8 mouse cellular contexts compared by ENCODE assay signal in the genomic region with DNA sequence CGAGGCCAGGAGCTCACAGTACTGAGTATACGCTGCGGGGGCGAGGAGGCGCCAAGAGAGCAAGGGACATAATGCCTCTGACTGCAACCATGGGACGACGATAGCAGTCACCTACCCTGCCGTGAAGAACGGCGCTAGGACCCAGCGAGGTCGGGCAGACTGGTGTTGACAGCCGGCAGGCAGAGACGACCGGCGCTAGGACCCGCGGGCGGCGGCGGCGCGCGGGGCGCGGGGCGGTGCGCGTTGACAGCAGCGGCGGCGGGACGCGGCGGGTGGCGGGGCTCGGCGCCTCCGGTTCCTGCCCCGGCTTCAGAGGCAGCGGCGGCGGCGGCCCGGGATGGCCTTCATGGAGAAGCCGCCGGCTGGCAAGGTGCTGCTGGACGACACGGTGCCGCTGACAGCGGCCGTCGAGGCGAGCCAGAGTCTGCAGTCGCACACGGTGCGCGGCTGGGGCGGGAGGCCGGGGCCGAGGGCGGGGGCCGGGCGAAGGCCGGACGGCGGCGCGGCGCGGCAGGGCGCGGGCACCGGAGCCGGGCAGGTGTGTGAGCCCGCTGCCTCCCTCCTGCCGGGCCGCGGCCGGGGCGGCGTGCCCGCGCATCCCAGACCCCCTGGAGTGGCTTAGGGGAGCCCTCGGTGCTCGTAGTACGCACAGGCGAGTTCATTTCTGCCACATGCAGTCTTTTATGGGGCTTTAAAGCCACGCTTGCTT. TPM values are rescaled to one million over a fixed set of nuclear protein-coding genes. Genes with fewer than 3 reads are reported as not detected.
DNase-seq lines count a peak whose midpoint lies in the region; ATAC-seq lines count a peak whose summit lies in the region.

A gene (plus strand): TSS at position 234 of the 709 bp plus-strand sequence.

- peak within 1 kb of the TSS; percentile 78 for H3K9ac ChIP-seq in embryonic facial prominence, embryonic 14.5 days (ENCODE audit: low read depth, low read length)
- H3K9ac ChIP-seq in kidney, embryonic 14.5 days (ENCODE audit: low read depth, low read length): peak within 1 kb of the TSS; percentile 74
- H3K9ac ChIP-seq in limb, embryonic 15.5 days: peak within 1 kb of the TSS; percentile 71

- peak; percentile 97 for ATAC-seq in embryonic facial prominence, embryonic 14.5 days (ENCODE audit: low read depth)
- ATAC-seq in kidney, embryonic 14.5 days (ENCODE audit: low FRiP score, low TSS enrichment): peak; percentile 94
- ATAC-seq in limb, embryonic 15.5 days (ENCODE audit: insufficient number of reproducible peaks, low FRiP score, low TSS enrichment, low read depth): peak; percentile 86

- H3K9me3 ChIP-seq in embryonic facial prominence, embryonic 14.5 days (ENCODE audit: control insufficient read depth, low read length): no peaks in the 10 kb centered on the region
- no peaks in the 10 kb centered on the region for H3K9me3 ChIP-seq in kidney, embryonic 14.5 days (ENCODE audit: control insufficient read depth, low read length)
- no peaks in the 10 kb centered on the region for H3K9me3 ChIP-seq in limb, embryonic 15.5 days

- no peak within 1 kb of the TSS; the same call in 1 of the 2 replicates for H3K27ac ChIP-seq in embryonic facial prominence, embryonic 14.5 days (replicated peaks; ENCODE audit: low read depth, low read length)
- no peak within 1 kb of the TSS for H3K27ac ChIP-seq in kidney, embryonic 14.5 days (ENCODE audit: low read depth, low read length)
- peak within 1 kb of the TSS; percentile 63; the same call in 1 of the 2 replicates for H3K27ac ChIP-seq in limb, embryonic 15.5 days

- H3K4me3 ChIP-seq in embryonic facial prominence, embryonic 14.5 days (ENCODE audit: low read depth, low read length): peak within 1 kb of the TSS; percentile 85
- peak within 1 kb of the TSS; percentile 83 for H3K4me3 ChIP-seq in kidney, embryonic 14.5 days (ENCODE audit: low read length)
- peak within 1 kb of the TSS; percentile 95 for H3K4me3 ChIP-seq in limb, embryonic 15.5 days

- no peaks in the 10 kb centered on the region for H3K4me1 ChIP-seq in embryonic facial prominence, embryonic 14.5 days (ENCODE audit: control insufficient read depth, insufficient read depth, low read length)
- H3K4me1 ChIP-seq in kidney, embryonic 14.5 days (ENCODE audit: control insufficient read depth, insufficient read depth, low read length): 0 out of 2 replicates have a peak, but pooled peaks cover 4% of the 10 kb centered on the region
- H3K4me1 ChIP-seq in limb, embryonic 15.5 days: peaks cover 15% of the 10 kb centered on the region

- DNase-seq in 3T3-L1 (ENCODE audit: low read depth, low spot score): peak; percentile 52
- DNase-seq in adrenal gland, postnatal 4 days (ENCODE audit: low spot score in 2 of 2): peak; percentile 78 to 82
- DNase-seq in embryonic facial prominence, embryonic 14.5 days (ENCODE audit: low spot score): peak; percentile 94
- peak; percentile 93 to 95 for DNase-seq in heart, adult 9 months (ENCODE audit: low spot score in 2 of 2)
- peak; percentile 70 to 75 for DNase-seq in monocyte, adult 2 months (ENCODE audit: low read depth in 1 of 2, low spot score in 2 of 2)
- peak; percentile 94 to 96 for DNase-seq in spleen, postnatal 36 days (ENCODE audit: low spot score in 2 of 2)

- H3K36me3 ChIP-seq in embryonic facial prominence, embryonic 14.5 days (ENCODE audit: control insufficient read depth, insufficient read depth, low read length): no peaks in the 10 kb centered on the region
- H3K36me3 ChIP-seq in kidney, embryonic 14.5 days (ENCODE audit: control insufficient read depth, insufficient read depth, low read length): no peaks in the 10 kb centered on the region
- no peaks in the 10 kb centered on the region for H3K36me3 ChIP-seq in limb, embryonic 15.5 days

- H3K27me3 ChIP-seq in embryonic facial prominence, embryonic 14.5 days (replicated peaks; ENCODE audit: control insufficient read depth, insufficient read depth, low read length): no peaks in the 10 kb centered on the region
- no peaks in the 10 kb centered on the region for H3K27me3 ChIP-seq in kidney, embryonic 14.5 days (ENCODE audit: control insufficient read depth, insufficient read depth, low read length)
- no peaks in the 10 kb centered on the region for H3K27me3 ChIP-seq in limb, embryonic 15.5 days

- 0% methylated on average over 25 of the region's 89 CpGs for WGBS in embryonic facial prominence, embryonic 14.5 days
- 1% methylated on average over 65 of the region's 89 CpGs for WGBS in kidney, embryonic 14.5 days
- WGBS in limb, embryonic 15.5 days: 1% methylated on average over 87 of the region's 89 CpGs

- H3K4me2 ChIP-seq in embryonic facial prominence, embryonic 14.5 days (ENCODE audit: low read depth, low read length): peak within 1 kb of the TSS; percentile 76
- H3K4me2 ChIP-seq in kidney, embryonic 14.5 days (replicated peaks; ENCODE audit: low read depth, low read length): peak within 1 kb of the TSS; percentile 60
- H3K4me2 ChIP-seq in limb, embryonic 15.5 days: peak within 1 kb of the TSS; percentile 77

RNA-seq across cellular contexts. Expression of the gene that starts here (rescaled TPM):
- total RNA-seq in adrenal gland, postnatal 4 days (2021): 10 to 100 TPM; 33.2 to 37.1 TPM
- 37.6 and 38.9 TPM in 2 replicates for polyA plus RNA-seq in embryonic facial prominence, embryonic 14.5 days (2014; fragmentation: Nextera tagmentation; extraction: Ambion mirVana)
- polyA plus RNA-seq in kidney, embryonic 14.5 days (2014; fragmentation: Nextera tagmentation; extraction: Ambion mirVana): 25.2 and 32.2 TPM in 2 replicates
- 38.8 and 39.2 TPM in 2 replicates for polyA plus RNA-seq in limb, embryonic 15.5 days (2015; fragmentation: Nextera tagmentation; extraction: Ambion mirVana)
